Mouse (Mus musculus): ENCODE measurements at regions not wholly inside any gene's neighbourhood (a gene's known extent, or its start where the extent isn't known, plus 50 kb on each side); places are given as distances from the start of the nearest gene placed in this dataset.

- DNase-seq: no peak
Measured at GRCm38 (mm10) chr11:7508861-7509260, 295.1 kb upstream of the Igfbp3 start.

DNA sequence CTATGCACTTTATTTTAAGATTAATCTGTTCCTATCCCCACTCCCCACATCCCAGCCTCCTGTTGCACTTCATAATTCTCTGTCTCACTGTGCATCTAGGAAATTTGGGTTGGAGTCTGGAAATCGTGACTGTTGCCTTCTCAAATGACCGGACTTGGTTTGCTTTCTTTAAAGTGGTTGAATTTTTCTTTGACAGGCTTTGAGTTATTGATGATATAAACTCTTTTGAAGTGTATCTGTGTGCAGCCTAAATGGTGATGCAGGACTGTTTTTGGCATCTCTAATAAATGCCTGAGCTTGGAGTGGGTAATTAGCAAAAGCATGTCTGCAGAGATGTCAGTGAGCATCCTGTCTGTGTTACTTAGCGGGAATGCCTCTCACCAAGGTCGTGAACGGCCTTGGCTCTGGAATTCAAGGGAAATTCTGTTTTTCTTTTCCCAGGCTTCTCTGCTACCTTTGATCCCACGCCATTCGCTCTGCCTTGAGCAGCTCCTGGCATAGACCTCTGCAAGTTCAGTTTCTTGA lies 292.8 kb upstream of the Igfbp3 start:
- DNase-seq: no peak

DNA sequence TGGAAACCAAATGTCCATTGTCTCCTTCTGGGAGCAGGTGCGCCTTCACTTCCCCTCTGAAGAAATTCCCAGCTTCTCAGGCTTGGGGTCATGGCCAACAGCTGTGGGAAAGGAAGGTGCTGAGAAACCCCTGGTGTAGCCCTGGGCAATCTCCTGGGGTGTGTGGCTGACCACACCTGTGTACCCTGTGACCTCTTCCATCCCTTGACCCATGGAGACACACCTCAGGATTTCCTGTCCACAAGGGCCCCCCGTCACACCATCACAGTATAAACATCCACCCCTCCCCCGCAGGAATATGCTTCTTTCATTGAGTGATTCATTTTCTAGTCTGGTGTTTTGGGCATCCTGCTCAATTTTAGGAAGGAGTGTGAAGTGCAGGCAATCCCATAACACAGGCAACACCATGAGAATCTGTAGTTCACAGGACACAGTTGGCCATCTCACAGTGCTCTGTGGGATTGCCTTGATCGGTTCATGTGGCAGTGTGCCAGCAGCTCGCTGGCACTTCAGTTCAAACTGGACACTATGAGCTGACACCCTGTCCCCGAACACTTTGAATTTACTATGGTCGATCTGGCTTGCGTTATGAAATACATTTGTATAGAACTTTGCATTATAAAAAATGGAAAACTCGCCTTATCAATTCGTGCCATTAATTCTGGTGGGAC lies 291.1 kb upstream of the Igfbp3 start:
- peak; percentile 28 to 40 for DNase-seq

GRCm38 (mm10) chr11:7502679-7503078 lies 289.0 kb upstream of the Igfbp3 start:
- DNase-seq: no peak

DNA sequence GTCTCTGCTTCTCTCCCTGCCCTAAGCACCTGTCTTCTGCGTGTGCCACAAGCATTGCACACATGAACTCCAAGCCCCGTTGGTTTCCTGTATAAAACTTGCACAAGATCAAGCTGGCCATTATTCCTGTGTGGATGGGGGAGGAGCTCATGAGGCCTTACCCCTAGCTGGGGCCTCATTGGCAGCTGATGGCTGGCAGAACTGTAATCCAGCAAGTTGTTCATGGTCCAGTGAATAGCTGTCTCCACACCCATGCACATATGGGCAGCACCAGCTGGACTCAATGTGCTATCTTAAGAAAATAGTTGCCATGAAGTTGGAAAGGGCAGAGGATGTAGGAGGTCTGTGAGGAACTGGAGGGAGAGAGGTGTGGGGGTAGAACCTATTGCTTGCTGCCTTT lies 288.3 kb upstream of the Igfbp3 start:
- no peak for DNase-seq

DNA sequence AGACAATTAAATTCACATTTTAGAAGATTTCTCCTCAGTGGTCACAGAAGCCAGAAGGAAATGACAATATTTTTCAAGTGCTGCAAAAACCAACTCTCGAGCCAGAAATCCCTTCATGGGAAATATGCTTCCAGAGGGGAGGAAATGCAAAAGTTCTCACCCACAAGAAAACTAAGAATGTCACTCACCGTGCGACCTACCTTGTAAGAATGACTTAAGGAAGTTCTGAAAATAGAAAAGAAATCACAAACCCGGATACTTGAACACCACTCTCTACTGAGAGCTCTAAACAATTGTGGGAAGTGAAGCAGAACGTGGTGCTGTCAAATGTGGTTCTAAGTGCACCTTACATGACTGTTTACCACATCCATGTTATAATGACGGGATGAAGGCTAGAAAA lies 284.1 kb upstream of the Igfbp3 start:
- peak; percentile 8 to 53 for DNase-seq

DNA sequence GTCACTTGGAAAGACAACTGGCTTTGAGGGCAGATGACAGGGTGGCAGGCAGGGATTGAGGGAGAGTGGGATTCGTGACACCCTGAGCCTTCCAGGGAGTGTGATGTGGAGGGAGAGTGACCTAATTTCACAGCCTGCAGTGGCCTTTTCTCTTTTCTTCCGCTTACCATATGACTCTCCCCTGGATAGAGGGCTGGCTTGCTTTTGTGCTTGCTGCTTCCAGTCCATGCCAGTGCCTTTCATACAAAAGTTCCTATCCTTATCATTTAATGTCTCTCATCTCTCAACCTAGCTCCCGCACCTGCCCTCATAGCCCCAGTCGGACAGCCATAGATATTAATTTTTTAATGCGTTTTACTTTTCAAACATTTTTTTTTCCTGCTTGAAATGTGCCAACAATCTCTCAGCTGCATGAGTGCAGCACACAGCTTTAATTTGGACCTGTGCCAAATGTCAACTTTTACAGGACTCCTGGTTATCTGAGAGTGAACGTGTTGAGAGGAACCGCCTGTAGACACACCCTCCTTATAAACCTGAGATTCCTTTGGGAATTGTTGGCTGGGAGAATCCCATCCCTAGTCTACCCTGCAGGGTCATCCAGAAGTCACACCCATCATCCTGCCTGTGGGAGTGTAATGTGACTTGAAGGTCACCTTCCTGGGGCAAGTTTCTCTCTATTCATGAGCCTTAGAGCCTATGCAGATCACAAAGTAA lies 260.3 kb upstream of the Igfbp3 start:
- peak in 1 of 2 experiments; percentile 8 for DNase-seq

GRCm38 (mm10) chr11:7465522-7465921 lies 251.8 kb upstream of the Igfbp3 start:
- DNase-seq: peak in 1 of 2 experiments; percentile 8

DNA sequence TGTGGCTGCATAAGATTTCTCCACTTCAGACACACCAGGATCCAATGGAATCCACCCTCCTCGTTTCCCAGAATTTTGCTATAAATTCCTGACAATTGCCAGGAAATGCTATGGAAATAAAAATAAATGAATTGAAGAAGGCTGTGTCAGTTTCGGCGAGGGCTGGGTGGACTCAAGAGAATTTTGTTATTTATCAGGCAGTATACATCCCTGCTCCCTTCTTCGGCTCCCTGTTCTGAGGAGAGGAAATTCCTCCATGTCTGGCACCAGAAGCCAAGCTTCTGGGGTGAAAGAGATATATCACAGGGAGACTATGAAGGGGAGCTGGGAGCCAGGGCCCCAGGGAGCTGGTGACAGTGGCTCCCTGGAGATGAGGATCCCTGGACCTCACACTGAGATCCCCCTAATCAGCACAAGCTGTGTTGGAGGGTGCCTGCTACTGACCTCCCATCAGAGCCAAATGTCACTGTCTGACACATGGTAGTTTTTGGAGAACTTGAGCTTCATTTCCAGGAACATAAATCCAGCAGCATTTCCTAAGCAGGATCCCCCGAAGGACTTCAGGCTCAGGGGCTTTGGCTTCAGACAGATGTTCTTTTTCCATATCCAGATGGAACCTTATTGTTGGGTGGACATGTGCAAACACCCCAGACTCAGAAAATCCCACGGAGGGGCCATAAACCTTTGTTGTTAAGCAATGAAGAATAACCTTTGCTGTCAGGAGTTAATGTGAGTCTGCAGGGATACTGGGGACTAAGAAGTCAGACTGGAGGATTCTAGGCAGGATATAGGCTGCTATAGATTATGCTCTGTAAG lies 248.4 kb upstream of the Igfbp3 start:
- DNase-seq: no peak

- no peak for DNase-seq
Measured at GRCm38 (mm10) chr11:7451756-7452155, 238.0 kb upstream of the Igfbp3 start.

- no peak for DNase-seq
Measured at GRCm38 (mm10) chr11:7444494-7444893, 230.8 kb upstream of the Igfbp3 start.

- peak; percentile 7 to 20 for DNase-seq
Measured at GRCm38 (mm10) chr11:7439276-7439675, 225.6 kb upstream of the Igfbp3 start.

GRCm38 (mm10) chr11:7434591-7434990 lies 220.9 kb upstream of the Igfbp3 start:
- DNase-seq: no peak

GRCm38 (mm10) chr11:7427771-7428170 lies 214.0 kb upstream of the Igfbp3 start:
- no peak for DNase-seq

DNA sequence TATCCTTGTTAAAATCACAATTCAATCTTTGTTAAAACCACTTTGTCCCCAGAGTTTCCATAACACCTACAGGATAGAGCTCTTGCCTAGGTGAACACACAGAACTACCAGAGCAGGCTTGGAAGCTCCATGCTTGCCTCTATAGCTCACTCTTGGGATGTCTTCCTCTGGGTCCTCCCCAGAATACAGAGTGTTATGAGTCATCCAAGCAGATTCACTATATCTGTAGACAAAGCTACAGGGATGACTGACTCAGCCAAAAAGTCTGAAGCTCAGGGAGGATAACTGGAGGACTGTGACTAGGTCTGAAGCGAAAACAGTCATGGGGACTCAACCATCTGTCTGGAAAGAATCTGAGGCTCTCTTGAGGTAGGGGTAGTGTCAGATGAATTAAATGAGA lies 211.5 kb upstream of the Igfbp3 start:
- DNase-seq: no peak

- peak; percentile 5 to 6 for DNase-seq
Measured at GRCm38 (mm10) chr11:7424082-7424471, 210.4 kb upstream of the Igfbp3 start.

GRCm38 (mm10) chr11:7423276-7424081 lies 209.8 kb upstream of the Igfbp3 start:
- peak; percentile 26 to 55 for DNase-seq

- DNase-seq: no peak
Measured at GRCm38 (mm10) chr11:7412631-7413030, 198.9 kb upstream of the Igfbp3 start.

DNA sequence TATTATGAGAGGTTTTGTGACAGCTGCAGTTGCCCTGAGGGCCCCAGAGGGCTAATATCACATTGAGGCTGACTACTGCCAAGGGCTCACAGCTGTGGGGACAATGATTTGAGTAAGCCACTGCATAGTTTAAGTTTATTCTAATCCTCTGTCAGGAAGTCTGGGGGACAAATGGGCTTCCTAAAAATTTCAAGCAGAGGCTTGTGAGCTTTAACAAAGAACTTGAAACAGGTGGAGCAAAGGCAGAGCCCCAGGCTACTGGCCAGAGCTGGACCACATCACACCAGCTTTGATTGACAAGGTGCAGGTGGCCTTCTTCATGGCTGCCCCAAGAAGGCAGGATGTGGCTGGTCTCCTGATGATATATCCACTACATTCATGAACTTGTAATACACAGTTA lies 195.3 kb upstream of the Igfbp3 start:
- DNase-seq: no peak

DNA sequence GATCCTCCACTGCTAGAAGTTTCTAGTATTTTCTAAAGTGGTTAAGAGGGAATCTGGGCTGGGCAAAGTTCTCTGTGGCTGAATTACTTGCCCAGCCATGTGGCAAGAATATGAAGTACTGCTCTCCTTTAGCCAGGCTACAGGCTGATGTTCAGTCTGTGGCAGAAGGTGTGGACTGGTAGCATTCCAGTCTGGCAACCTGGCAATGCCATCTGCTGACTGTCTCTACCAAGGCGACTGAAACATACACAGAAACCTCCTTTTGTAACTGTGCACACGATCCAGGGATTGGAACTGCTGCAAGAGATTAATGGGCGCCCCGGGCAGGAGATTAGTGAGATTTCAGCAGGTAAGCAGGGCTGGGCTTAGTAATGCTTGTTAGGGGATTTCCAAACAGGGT lies 190.9 kb upstream of the Igfbp3 start:
- DNase-seq: no peak

- DNase-seq: no peak
Measured at GRCm38 (mm10) chr11:7371835-7372234, 158.1 kb upstream of the Igfbp3 start.

DNA sequence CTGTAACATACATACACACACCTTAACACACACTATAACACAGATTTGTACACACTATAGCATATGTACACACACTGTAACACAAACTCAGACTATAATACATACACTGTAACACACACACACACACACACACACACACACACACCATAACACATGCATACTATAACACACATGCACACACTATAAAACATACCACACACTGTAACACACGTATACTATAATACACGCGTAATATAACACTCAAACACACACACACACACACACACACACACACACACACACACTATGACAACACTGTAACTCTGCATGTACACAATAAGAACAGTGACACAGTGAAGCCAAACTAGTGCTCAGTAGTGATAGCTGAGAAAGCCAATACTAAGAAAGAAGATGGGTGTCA lies 147.7 kb upstream of the Igfbp3 start:
- no peak for DNase-seq

- no peak for DNase-seq
Measured at GRCm38 (mm10) chr11:7348601-7349000, 134.9 kb upstream of the Igfbp3 start.
